Mouse (Mus musculus) intestine, postnatal 0 days (tissue): ENCODE results near the gene Arpc3. TPM values are rescaled to one million over a fixed set of nuclear protein-coding genes. Genes with fewer than 3 reads are reported as not detected.

Source experiments
- ATAC-seq: fragments of 200-750 bp; cut with Nextera tagmentation; 2 replicates; pipeline ENCODE4 v1.8.0; 2017; ENCODE audit warnings: mild to moderate bottlenecking, moderate TSS enrichment, moderate library complexity
- H3K27ac ChIP-seq: fragments of 300-500 bp; sonication (generic); 2 replicates; pipeline ENCODE4 v1.5.1; 2014; ENCODE audit warnings: mild to moderate bottlenecking, low read depth, low read length, moderate library complexity
- H3K27me3 ChIP-seq: fragments of 300-500 bp; sonication (generic); replicated peaks from 2 replicates; pipeline ENCODE4 v1.6.1; 2014; ENCODE audit warnings: low read length, mixed read lengths; ENCODE audit not compliant: control insufficient read depth, insufficient read depth
- H3K36me3 ChIP-seq: fragments of 300-500 bp; sonication (generic); 2 replicates; pipeline ENCODE4 v1.6.1; 2014; ENCODE audit warnings: mild to moderate bottlenecking, moderate library complexity; ENCODE audit not compliant: control insufficient read depth, insufficient read depth
- H3K4me1 ChIP-seq: fragments of 300-500 bp; sonication (generic); replicated peaks from 2 replicates; pipeline ENCODE4 v1.6.1; 2014; ENCODE audit warnings: antibody characterized with exemption, low read length, mixed read lengths; ENCODE audit not compliant: control insufficient read depth, insufficient read depth
- H3K4me2 ChIP-seq: fragments of 300-500 bp; sonication (generic); replicated peaks from 2 replicates; pipeline ENCODE4 v1.6.1; 2014; ENCODE audit warnings: low read depth, mild to moderate bottlenecking, moderate library complexity
- H3K4me3 ChIP-seq: fragments of 300-500 bp; sonication (generic); 2 replicates; pipeline ENCODE4 v1.5.1; 2014; ENCODE audit warnings: low read depth, low read length
- H3K9ac ChIP-seq: fragments of 300-500 bp; sonication (generic); 2 replicates; pipeline ENCODE4 v1.6.1; 2014; ENCODE audit warnings: mild to moderate bottlenecking, low read depth, low read length
- H3K9me3 ChIP-seq: fragments of 300-500 bp; sonication (generic); 2 replicates; pipeline ENCODE4 v1.6.1; 2016; ENCODE audit warnings: mixed run types; ENCODE audit not compliant: control insufficient read depth
- CTCF ChIP-seq: sonication (generic); IDR thresholded peaks from 2 replicates; pipeline ENCODE4 v1.5.1; 2016; ENCODE audit warnings: low read depth, mild to moderate bottlenecking, control low read depth, antibody characterized with exemption, moderate library complexity
- WGBS: fragments of 180-500 bp; shearing (Covaris S2); extraction: QIAGEN DNeasy Blood & Tissue Kit; methylation state at CpG from one replicate; pipeline ENCODE4 v1.1.7; 2014; 5-methylcytosine and 5-hydroxymethylcytosine counted together
- polyA plus RNA-seq: library from polyadenylated mRNA; unstranded; fragments of >200 nt; fragmentation: Nextera tagmentation; extraction: Ambion mirVana; gene quantifications from 2 replicates; pipeline ENCODE4 v1.2.1, GENCODE M21; 2015

Arpc3 gene
- polyA plus RNA-seq, 1 experiment from 2014 or later, result 171 TPM

- 84% methylated on average over 5 of the region's 5 CpGs for WGBS
- no peaks in the 10 kb centered on the region for H3K4me1 ChIP-seq
Measured at GRCm38 (mm10) chr5:122402772-122403171, 11.1 kb downstream of the Arpc3 start.

DNA sequence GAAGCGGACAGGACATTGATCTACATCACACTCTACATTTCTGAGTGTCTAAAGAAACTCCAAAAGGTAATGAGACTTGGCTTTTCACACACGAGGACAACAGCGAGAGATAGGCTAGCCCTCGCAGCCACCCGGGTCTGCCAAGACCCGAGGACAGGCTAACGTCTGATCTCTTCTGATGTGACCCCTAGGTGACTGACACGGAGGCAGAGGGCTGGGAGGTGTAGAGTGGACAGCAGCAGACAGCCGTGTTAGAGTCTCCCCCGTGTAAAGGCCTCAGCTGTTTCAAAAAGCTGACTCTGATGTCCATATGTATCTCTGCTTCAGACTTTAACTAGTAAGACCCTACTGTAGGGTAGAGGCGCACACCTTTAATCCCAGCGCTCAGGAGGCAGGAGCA, 11.7 kb downstream of the Arpc3 start:
- Histone ChIP-seq H3K9me3 (no peaks in the 10 kb centered on the region), H3K4me1 (no peaks in the 10 kb centered on the region), H3K4me3 (no peak overlapping the region), H3K36me3 (peaks cover 70% of the 10 kb centered on the region), H3K27me3 (no peaks in the 10 kb centered on the region), H3K27ac (no peak overlapping the region), H3K4me2 (no peak overlapping the region), H3K9ac (no peak overlapping the region)
- WGBS, result 91% methylated on average over 12 of the region's 12 CpGs
- no peak for TF ChIP-seq CTCF
- no peak for ATAC-seq

More at GRCm38 (mm10) chr5:122402772-122403171, 11.1 kb downstream of the Arpc3 start:
- no peaks in the 10 kb centered on the region for H3K9me3 ChIP-seq
- TF ChIP-seq CTCF, result no peak
- H3K9ac ChIP-seq, result no peak overlapping the region
- no peak for ATAC-seq
- H3K4me2 ChIP-seq, result no peak overlapping the region
- H3K36me3 ChIP-seq, result peaks cover 76% of the 10 kb centered on the region
- peak overlapping the region; percentile 7; the same call in 1 of the 2 replicates for H3K27ac ChIP-seq
- no peaks in the 10 kb centered on the region for H3K27me3 ChIP-seq
- no peak overlapping the region for H3K4me3 ChIP-seq

DNA sequence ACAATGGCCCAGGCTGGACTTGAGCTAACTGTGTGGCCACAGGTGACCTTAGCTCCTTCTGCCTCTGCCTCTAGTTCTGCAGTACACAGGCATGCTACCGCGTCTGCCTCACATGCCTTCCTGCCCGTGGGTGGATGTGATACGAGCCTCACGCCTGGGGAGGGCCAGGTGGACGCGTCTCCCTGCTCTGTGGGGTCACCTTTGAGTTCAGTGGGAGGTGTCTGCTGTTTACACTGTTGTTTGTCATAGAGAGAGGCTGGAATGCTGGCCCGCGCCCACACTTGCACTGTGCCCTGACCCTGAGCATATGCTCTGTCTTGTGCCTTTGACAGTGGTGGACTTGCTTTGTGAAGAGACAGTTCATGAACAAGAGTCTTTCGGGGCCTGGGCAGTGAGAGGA, 13.9 kb downstream of the Arpc3 start:
- peaks cover 57% of the 10 kb centered on the region for H3K36me3 ChIP-seq
- no peak overlapping the region for H3K4me2 ChIP-seq
- no peaks in the 10 kb centered on the region for H3K27me3 ChIP-seq
- no peaks in the 10 kb centered on the region for H3K9me3 ChIP-seq
- no peak for TF ChIP-seq CTCF
- H3K27ac ChIP-seq, result no peak overlapping the region
- no peak overlapping the region for H3K4me3 ChIP-seq
- 90% methylated on average over 10 of the region's 10 CpGs for WGBS
- no peaks in the 10 kb centered on the region for H3K4me1 ChIP-seq
- ATAC-seq, result no peak
- no peak overlapping the region for H3K9ac ChIP-seq

- Histone ChIP-seq H3K4me2 (no peak overlapping the region), H3K36me3 (peaks cover 23% of the 10 kb centered on the region), H3K4me3 (no peak overlapping the region), H3K27ac (no peak overlapping the region), H3K27me3 (no peaks in the 10 kb centered on the region), H3K9ac (no peak overlapping the region), H3K4me1 (no peaks in the 10 kb centered on the region), H3K9me3 (no peaks in the 10 kb centered on the region)
- peak; percentile 36 for TF ChIP-seq CTCF
- 88% methylated on average over 19 of the region's 19 CpGs for WGBS
- no peak for ATAC-seq
Measured at GRCm38 (mm10) chr5:122409692-122410645, 18.3 kb downstream of the Arpc3 start.

GRCm38 (mm10) chr5:122411892-122412291, 20.2 kb downstream of the Arpc3 start:
- 65% methylated on average over 5 of the region's 5 CpGs for WGBS
- ATAC-seq, result no peak
- H3K27me3 ChIP-seq, result no peaks in the 10 kb centered on the region
- H3K9me3 ChIP-seq, result no peaks in the 10 kb centered on the region
- no peak overlapping the region for H3K4me3 ChIP-seq
- no peak overlapping the region for H3K9ac ChIP-seq
- H3K4me1 ChIP-seq, result no peaks in the 10 kb centered on the region
- peaks cover 6% of the 10 kb centered on the region; the same call in 1 of the 2 replicates for H3K36me3 ChIP-seq
- no peak for TF ChIP-seq CTCF
- no peak overlapping the region for H3K4me2 ChIP-seq
- H3K27ac ChIP-seq, result no peak overlapping the region; the same call in 1 of the 2 replicates

DNA sequence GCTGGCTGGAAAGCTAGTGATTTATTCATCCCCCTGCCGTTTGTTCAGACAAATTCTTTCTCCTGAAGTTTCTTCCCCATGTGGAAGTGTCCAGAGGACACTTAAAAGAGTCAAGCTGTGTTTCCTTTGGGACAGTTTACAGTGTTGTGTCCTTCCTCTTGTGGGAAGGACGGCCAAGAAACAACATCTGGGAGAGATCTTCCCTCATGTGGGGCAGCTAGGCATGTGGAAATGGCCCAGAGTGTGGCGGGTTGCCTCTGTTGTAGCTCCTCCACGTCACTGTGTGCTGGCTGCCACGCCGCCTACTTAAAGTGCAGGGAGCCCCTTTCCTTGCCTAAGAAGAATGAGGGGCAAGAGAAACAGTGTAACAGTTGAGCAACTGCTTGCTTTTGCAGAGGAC, 21.1 kb downstream of the Arpc3 start:
- H3K9me3 ChIP-seq, result no peaks in the 10 kb centered on the region
- H3K27ac ChIP-seq, result no peak overlapping the region
- no peaks in the 10 kb centered on the region for H3K4me1 ChIP-seq
- no peaks in the 10 kb centered on the region for H3K27me3 ChIP-seq
- no peak for ATAC-seq
- H3K36me3 ChIP-seq, result peaks cover 6% of the 10 kb centered on the region; the same call in 1 of the 2 replicates
- H3K9ac ChIP-seq, result no peak overlapping the region
- no peak overlapping the region for H3K4me3 ChIP-seq
- H3K4me2 ChIP-seq, result no peak overlapping the region
- WGBS, result 48% methylated on average over 6 of the region's 6 CpGs
- no peak for TF ChIP-seq CTCF
